Mouse (Mus musculus) adrenal gland, postnatal 4 days (tissue): ENCODE results near the gene Zmat5. TPM values are rescaled to one million over a fixed set of nuclear protein-coding genes. Genes with fewer than 3 reads are reported as not detected.

Experiments used
- DNase-seq, 2 experiments: peaks; one replicate each; pipeline ENCODE4 v3.0.0; 2021 to 2022; ENCODE audit warnings: low spot score in 2 of 2, mixed read lengths in 2 of 2
- long read RNA-seq, 2 experiments: library from polyadenylated mRNA; stranded (forward); transcript quantifications; one replicate each; pipeline ENCODE4 v2.0.0; 2021
- total RNA-seq, 2 experiments: library from RNA; stranded (reverse); gene quantifications; 2 replicates each; pipeline ENCODE4 v1.2.3; 2021

Gene Zmat5
- 10 to 100 TPM; 45.4 to 45.7 TPM for total RNA-seq
- long read RNA-seq, experiment 1, transcript Zmat5-201 (6 exons, 792 nt), result major isoform, 15 of 44 reads
- long read RNA-seq, experiment 1, partial matches to known transcripts, result 7 of 44 reads
- long read RNA-seq, experiment 1, other reads (novel, unspliced or antisense), result 22 of 44 reads
- long read RNA-seq, experiment 2, transcript Zmat5-201 (6 exons, 792 nt), result major isoform, 13 of 38 reads
- long read RNA-seq, experiment 2, partial matches to known transcripts, result 5 of 38 reads
- long read RNA-seq, experiment 2, other reads (novel, unspliced or antisense), result 20 of 38 reads

DNA sequence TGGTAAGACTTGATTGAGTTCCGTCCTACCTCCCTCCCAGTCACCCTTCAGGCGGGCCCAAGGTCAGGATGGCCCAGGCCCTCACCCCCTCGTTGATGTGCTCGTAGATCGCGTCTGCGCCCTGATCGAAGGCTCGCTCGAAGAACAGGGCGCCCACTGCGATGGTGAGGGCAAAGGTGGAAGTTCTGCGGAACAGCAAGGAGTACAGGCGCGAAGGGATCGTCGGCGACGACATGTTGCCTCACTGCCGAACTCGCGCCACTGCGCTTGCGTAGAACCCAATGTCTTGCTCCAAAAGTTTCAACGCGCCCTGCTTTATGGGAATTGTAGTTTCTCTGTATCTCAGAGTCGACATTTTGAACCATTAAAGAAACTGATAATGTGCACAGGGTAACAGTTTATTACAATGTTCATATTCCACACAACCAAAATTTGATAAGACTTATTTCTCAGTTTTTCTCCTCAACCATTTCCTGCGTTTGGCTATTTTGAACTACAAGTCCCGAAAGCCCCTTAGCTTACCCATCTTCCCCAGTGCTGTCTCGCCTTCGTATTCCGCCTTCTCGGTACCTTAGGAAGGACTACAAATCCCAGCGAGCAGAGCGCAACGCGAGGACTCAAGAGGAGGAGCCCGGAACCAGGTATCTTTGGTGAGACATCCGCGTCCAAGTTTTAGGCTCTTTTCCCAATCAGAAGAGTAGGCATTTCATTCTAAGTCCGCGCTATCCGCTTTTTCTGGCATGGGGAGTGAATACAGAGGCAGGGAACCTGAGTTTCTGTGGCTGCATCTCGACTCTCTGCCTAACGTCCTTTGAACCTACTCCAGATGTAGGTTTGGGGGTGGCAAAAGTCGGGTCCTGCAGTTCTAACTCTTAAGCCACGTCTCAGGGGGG, at the start of gene Zmat5, which contains the start of gene Uqcr10:
Gene Zmat5 (plus strand): TSS at position 607 of the 893 bp plus-strand sequence.
Gene Uqcr10 (minus strand): TSS at position 271 of the 893 bp plus-strand sequence.
- DNase-seq, result peak; percentile 83 to 87

DNA sequence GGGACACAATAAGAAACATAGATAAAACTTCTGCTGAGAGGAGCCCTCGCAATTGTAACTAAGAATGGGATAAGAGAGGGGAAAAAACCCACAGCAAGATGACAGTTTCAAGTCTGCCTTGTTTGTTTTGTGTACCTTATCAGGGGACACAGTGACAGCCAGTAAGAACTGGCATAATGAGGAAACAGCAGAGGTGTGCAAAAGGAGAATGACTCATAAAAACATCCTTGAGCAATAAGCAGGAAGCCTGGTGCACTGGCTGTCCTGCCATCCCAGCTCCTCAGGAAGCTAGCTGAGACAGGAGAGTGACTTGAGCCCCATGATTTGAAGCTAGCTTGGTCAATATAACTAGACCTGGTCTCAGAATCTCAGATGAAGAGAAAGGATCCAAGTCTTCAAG, 44.7 kb upstream of the Zmat5 start:
- no peak for DNase-seq

- no peak for DNase-seq
Measured at GRCm38 (mm10) chr11:4660309-4661025, 44.0 kb upstream of the Zmat5 start.

DNA sequence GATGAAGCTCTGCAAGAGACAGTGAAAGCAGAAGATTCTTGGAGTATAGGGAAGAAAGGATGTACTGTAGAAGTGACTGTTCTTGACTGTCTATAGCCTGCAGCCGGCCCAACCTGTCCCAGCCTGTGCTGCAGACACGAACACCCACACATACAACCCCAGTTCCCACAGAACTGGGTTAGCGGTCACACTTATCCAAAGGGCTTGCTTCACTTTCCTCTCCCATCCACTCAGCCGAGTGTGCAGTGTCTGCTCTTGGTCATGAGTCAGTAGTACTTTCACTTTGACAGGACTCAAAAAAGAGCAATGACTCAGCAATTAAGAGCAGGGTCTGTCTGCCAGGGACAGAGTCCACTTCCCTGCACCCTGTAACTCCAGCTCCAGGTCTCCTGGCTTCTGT, 43.2 kb upstream of the Zmat5 start:
- DNase-seq, result no peak

DNA sequence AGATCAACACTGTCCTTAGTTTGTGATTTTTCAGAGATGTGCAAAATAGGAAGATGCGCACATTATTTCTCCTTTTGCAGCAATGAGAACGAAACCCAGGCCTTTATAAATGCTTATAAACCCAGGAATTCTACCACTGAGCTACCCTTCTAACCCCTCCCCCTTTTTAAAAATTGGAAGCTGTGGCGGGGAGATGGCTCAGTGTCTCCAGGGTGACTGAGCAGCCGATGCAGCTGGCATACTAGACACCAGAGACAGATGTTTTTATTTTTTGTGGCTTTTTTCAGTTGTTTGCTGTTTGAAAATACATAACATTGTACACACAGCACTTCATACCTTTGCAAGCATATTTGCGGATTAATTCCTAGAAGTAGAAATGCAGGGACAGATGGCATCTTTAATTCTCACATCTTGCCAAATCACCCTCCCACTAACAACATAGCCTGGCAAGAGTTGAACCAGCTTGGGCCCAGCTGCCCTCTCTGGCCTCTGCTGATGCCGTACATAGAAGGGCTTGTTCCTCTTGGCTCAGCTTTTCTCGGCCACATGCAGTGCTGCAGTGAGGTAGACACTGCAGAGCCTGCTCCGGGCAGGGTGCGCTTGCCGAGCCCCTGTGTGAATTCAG, 42.5 kb upstream of the Zmat5 start:
- no peak for DNase-seq

DNA sequence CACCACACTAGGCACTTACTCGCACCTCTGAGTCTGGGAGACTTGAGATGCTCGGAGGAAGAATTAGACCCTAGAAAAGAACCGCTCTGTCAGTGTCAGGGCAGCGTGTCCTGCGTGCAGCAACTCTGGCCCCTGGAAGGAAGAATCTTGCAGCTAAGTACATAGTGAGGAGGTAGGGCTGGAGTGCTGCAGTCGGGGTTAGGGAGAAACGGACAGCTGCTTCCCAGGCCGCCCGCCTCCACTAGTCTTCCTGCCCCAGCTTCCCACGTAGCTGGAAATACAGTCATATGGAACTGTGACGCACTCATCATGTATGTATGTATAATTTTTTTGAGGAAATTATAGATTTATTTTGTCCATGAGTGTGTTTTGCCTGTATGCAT, 42.0 kb upstream of the Zmat5 start:
- no peak for DNase-seq

DNA sequence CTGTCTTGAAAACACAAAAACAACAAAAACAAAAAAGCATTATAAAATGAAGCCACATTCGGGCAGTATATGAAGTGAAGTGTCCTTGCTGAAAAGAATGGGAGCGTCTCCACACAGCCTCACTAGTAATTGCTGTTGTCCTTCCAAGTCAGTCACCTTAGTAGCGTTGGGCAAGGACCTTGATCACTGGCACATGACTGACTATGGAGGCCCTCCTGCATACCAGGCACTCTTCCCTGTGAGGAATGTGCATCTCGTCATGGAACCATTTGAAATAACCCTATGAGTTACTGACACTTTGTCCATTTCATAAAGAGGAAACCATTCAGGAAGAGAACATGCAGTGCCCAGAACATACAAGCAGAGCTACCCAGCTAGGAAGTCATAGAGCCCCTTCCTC, 32.7 kb upstream of the Zmat5 start:
- no peak for DNase-seq

DNA sequence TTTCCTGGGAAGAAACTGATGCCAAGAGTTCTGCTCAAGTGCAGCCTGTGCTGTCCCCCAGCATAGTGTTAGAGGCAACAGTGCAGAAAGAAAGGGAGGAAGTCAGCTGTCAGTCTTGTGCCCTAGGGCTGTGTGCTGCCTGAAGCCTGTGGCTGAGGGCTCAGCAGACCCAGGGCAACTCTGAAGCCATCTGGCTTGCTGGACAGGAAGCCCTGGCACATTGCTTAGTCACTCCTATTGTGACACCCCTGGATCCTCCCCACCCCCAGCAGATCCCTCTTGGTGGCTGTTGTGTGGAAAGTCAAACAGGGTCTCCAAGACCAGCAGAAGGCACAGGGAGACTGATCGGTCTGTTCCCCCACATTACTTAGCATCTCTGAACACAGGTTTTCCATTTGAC, 29.9 kb upstream of the Zmat5 start:
- DNase-seq, result no peak

GRCm38 (mm10) chr11:4675126-4675562, 29.3 kb upstream of the Zmat5 start:
- no peak for DNase-seq

DNA sequence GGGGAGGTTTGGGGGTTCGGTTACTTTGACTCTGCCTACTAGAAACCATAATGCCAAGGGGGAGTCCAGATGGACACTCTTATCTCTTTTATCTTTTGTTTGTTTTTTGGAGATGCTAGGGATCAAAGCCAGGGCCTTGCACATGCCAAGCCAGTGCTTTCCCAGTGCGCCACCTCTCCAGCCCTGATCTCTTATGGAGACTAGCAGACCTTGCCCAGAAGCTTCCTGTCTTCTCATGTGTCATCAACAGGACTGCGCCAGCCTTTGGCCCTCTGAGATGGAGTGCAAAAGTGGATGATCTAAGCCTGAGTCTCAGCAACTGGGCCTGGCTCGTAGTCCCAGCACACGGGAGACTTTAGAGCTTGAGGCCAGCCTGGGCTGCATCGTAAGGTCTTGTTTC, 28.8 kb upstream of the Zmat5 start:
- DNase-seq, result no peak

DNA sequence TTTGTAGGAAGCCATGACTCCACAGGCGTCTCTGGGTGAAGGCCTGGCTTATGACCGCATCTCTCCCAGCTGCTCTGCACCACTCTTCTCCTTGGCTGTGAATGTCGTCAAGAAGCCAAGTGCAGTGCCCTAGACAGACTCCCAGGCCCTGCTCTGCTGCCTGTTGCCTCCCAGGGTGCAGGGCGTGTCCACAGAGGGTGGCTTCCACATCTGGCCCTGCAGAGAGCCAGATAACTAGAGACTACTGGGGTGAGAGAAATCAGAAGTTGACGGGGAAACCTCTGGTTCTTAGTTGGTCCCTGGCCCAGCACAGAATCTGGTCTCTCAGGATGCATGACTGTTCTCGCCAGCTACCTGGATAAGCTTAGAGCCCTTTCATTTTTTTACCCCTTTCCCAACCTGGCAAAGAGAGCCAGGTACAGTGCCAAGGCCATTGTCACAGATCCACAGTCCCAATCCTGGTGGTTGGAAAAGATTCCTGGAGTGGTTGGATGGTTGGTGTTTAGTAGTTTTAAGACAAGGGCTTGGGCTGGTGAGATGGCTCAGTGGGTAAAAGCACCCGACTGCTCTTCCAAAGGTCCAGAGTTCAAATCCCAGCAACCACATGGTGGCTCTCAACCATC, 27.1 kb upstream of the Zmat5 start:
- DNase-seq, result no peak

- no peak for DNase-seq
Measured at GRCm38 (mm10) chr11:4678700-4679440, 25.6 kb upstream of the Zmat5 start.

DNA sequence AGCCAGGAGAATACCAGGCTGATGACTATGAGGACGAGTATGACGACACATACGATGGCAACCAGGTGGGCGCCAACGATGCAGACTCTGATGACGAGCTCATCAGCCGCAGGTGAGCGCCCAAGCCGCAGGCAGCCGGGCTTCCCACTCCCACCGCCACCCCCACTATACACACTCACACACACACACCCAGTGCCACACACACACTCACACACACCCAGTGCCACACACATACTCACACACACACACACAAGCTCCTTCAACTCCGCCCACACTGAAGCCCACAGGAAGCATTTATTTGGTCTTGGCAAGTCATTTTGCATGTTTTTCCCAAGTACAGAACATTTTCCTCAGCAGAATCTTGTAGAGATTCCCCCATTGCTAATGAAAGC, 25.0 kb upstream of the Zmat5 start:
- no peak for DNase-seq

DNA sequence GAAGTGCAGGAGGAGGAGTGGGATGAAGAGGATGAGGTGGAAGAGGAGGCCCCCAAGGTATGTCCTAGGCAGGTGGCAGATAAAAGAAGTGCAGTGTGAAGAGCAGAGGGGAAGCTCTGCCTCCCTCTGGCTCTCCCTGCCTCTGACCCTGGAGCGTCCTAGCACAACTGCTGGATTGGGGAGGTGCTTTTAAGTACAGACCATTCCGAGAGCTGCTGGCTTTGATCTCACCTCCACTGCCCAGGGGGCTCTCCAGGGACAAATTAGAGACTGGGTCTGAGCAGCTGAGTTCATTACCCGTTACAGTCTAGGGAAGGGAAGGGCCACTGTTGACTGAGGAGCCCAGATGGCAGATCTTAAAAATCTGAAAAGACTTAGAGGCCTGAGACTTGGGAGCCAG, 24.4 kb upstream of the Zmat5 start:
- DNase-seq, result no peak

GRCm38 (mm10) chr11:4683516-4683915, 21.0 kb upstream of the Zmat5 start:
- no peak for DNase-seq

DNA sequence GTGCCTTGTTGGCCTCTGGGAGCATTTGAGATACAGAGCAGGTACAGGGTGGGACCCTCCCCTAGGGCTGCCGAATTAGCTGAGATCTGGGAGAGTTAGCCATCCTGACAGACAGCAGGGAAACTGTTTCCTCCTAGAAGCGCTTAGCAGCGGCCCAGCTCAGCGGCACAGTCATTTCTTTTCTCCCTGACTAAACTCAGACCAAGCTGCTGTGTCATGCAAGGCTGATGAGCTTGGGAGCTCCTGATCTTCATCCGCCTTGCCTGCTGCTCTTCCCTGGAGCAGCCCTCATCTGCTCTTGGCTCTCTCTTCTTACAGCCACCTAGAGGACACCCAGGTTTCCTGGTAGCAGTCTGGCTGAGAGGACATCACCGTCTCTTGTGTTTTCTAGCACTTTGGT, 20.3 kb upstream of the Zmat5 start:
- no peak for DNase-seq

GRCm38 (mm10) chr11:4685071-4685470, 19.4 kb upstream of the Zmat5 start:
- no peak for DNase-seq

DNA sequence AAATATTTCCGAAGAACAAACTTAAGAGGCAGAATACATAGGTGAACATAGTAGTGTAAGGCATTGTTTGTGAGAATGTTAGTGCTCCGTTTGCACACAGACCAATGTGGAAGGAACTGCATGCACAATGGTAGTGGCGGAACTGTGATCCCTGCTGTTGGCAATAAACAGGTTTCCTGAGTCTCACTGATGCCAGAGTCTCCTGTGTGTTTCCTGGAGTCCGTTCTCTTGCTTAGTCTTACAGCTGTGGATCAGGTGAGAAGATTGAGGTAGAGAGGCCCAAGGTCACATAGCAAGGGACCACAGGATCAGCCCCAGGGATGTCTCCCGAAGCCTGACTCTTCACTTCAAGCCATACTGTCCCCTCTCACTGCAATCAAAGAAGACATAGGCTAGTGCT, 19.0 kb upstream of the Zmat5 start:
- no peak for DNase-seq

- no peak for DNase-seq
Measured at GRCm38 (mm10) chr11:4687027-4687426, 17.5 kb upstream of the Zmat5 start.

GRCm38 (mm10) chr11:4687874-4688273, 16.6 kb upstream of the Zmat5 start:
- no peak for DNase-seq
